Mouse (Mus musculus) ovary, adult 18-20 months (tissue): Measurements from ENCODE around the gene B830017H08Rik.

ENCODE experiments used
- DNase-seq: peaks from one replicate; pipeline ENCODE4 v3.0.0; 2022; ENCODE audit warnings: low spot score, mixed read lengths

The B830017H08Rik gene

DNA sequence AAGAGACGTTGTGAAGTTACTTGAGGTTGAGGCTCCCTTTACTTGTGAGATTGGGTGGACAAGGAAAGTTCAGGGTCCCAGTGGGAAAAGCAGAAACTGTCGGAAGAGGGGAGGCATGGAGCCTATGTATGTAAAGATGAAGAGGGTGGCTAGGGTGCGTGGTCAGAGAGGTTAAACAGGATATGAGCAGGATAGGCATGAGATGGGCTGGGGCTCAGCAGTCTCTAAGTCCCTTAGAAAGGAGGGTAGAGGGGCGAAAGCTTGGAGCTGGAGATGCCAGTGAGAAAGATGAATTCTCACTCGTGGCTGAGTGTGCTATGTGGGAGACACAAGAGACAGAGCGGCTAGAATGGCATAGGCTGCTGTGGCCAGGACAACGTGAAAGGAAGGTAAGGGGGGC lies at the start of gene B830017H08Rik:
Gene B830017H08Rik, plus strand, starts transcription at position 301 of the 400 bp plus-strand sequence.
- DNase-seq, result no peak

DNA sequence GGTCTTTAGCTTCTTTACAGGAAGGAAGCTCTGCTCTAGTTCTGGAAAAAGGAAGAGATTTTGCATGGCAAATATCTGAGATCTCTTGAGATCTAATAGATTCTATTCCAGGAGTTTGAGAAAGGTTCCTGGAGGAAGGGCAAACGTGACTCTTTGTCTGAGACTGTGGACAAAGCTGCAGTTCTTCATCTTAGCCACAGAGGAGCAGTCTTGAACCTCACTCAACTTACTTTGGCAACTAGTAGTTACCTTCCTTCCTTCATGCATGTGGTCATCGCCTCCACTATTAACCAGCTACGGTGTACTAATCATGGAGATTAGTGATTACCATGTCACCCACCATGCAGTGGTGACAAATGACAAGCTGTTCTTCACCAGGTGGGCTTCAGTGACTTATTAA lies 47.6 kb upstream of the B830017H08Rik start:
- no peak for DNase-seq

DNA sequence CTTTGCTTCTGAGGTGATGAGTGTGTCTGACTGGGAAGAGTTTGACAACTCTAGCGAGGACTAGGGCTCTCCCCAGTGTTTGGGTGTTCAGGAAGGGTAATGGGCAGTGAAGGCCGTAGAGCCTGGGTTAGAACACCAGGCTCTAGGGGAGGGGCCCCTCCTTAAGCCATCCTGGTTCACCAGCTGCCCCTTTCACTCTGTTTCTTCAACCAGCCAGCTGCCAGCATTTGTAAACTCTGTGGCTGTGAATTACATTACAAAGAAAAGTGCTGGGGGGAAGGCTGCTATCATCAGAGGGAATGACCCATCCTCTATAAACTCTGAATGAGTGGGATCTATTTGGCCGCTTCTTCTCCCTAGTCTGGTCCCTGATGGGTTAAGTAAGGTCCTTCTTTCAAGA lies 40.2 kb upstream of the B830017H08Rik start:
- no peak for DNase-seq

DNA sequence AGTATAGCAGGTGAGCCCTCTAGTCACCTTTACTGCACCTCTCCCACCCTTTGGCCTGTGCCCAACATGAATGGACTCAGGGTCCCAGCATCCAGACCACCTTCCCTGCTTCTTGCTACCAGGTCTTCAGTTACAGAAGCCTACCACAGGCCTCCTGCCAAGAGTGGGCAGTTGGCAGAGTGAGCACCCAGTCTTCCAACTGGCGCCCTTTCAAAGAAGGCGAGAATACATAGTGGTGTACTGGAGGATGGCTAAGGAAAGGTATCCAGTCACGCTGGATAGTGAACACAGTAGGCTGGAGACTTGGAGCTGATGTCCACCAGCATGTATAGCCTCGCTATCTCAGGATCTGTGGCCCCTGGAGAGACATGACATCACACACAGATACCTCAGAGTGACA lies 38.9 kb upstream of the B830017H08Rik start:
- no peak for DNase-seq

DNA sequence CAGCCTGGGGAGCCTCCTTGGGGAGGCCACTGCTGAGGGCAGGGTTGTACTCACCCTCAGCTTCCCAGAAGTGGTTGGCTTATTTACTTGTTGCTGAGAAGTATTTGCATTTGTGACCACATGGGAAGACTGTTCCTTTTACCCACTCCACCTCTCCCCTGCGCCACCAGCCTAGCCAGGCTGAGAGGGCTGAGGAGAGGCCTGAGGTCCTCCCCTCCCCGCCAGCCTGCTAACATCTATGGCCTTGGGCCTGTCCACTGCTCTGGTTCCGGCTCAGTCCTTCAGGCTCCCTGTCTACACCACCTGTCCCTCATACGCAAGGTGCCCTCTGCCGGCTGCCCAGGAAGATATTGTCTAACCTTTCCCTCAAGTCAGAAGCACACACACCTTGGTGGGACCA lies 37.3 kb upstream of the B830017H08Rik start:
- DNase-seq, result no peak

DNA sequence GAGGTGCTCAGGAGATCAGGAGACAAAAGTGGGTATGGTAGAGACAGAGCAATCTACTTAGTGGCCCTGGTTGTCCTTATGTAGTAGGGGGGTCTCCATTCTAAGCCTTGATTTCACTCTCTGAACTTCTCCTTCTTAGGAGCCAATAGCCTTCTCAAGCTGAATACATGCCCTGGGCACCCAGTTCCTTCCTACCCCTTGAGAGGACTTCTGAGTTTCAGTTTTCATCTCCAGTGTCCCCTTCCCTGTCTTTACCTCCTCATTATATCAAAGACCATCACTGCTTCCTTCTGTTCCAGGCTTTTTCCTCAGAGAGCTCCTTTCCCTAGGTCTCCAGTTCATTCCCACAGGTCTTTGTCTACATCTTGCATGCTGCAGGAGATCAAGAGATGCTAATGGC lies 36.4 kb upstream of the B830017H08Rik start:
- DNase-seq, result no peak

DNA sequence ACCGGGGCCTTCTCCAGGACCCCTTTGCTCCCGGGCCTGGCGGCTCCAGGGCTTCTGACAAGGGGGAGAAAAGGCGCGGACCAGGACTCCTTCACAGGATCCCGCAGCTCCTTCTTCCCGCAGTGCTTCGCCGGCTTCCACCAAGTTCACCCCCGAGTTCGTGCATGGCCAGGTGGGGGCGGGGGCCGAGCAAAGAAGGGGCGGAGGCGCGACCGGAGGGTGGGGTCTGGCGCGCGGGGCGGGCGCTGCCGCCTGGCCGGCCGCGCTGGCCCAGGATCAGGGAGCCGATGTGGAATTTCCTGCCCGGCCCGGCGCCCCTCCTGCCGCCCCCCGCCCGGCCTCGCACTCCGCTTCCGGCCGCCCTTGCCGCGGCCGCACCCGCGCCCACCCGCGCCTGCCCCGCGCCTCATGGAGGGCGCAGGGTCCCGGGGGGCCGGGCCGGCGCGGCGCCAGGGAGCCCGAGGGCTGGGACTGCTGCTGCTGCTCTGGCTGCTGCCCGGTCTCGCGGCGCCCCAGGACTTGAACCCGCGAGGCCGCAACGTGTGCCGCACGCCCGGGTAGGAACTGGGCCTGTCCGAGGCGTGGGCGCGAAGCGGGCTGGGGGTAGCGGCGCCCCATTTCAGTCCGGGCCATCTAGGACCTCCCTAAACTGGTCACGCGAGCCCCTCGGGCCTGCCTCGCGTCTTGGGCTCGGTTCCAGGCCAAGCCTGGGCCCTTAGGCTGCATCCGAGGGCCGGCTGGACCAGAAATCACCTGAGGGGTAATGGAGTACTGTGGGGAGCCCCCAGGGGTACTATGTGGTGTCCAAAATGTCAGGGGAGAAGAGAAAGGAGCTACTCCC lies 35.7 kb upstream of the B830017H08Rik start, which contains the start of gene Scarf2:
Gene Scarf2, plus strand, starts transcription at position 312 of the 841 bp plus-strand sequence.
- DNase-seq, result peak; percentile 21

DNA sequence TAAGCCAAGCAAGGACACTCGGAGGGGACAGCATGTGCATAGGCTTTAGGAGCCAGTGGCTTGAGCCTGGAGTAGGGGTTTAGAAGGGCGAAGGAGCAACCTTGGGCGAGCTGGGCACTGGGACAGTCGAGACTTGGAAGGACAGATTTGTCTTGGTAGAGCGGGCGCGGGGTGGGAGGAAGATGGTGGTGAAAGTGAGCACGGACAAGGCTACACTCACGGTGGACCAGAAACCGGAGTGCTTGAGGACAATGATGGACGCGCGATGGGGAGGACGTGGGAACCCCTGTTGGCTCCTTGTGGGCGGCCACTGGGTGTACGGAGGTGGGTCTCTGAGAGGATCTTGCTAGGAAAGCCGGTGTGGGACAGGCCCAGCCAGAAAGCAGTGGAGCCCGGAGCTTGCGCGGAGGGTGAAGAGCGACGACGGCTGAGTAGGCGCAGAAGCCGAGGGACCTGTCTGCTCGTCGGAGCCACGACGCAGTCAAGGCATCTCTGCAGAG lies 35.1 kb upstream of the B830017H08Rik start:
- no peak for DNase-seq

DNA sequence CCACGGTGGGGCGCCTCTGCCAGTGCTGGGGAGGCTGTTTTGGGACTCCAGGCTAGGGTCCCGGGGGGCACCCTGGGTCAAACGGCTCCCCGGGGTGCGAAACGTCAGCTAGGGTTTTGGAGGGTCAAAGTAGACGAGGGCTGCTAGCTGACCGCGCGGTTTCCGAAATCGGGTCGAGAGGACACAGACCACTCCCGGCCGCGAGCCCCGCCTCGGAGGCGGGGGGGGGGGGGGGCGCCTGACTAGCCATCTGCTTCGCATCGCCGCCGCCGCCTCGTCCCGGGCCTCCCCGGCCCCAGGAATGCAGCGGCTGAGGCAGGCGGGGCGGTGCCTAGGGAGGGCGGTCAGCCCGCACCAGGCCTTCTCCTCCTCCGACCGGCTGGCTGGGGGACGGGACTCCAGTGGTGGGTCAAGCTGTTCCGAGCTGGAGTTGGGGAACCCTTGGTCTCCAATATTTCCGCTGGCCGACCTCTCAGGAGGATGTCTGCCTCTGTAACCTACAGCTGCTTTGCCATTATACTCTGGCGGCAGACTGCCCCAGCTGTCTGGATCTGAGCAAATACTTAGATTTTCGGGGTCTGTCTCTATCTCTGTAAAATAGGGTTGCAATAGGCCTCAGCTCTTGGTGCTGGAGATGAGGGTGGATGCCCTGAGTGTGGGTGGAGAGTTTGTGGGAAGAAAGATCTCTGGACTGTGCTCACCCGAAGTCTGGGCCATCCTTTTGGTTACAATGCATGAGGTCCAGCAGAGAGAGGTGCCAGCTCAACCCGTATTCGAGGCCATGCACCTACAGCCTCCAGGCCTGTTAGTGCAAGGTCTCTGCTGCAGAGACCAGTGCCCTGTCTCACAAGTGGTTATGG lies 34.4 kb upstream of the B830017H08Rik start:
- DNase-seq, result no peak

DNA sequence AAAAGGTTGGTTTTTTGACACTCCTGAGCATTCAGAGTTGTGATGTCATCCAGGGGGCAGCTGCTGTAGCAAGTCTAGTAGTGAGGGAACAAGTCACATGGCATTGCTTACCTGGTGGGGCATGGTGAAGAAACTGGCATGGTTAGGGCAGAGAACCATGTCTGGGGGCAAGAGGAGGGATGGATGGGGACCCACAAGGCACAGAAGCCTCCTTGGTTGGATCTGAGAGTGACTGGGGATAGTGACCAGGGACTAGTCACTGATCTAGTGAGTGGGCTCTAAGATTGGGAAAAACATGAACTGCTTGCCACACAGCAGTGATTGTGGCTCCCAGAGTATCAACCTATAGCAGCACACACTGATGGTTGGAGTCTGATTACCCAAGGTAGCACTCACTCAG lies 33.3 kb upstream of the B830017H08Rik start:
- no peak for DNase-seq

DNA sequence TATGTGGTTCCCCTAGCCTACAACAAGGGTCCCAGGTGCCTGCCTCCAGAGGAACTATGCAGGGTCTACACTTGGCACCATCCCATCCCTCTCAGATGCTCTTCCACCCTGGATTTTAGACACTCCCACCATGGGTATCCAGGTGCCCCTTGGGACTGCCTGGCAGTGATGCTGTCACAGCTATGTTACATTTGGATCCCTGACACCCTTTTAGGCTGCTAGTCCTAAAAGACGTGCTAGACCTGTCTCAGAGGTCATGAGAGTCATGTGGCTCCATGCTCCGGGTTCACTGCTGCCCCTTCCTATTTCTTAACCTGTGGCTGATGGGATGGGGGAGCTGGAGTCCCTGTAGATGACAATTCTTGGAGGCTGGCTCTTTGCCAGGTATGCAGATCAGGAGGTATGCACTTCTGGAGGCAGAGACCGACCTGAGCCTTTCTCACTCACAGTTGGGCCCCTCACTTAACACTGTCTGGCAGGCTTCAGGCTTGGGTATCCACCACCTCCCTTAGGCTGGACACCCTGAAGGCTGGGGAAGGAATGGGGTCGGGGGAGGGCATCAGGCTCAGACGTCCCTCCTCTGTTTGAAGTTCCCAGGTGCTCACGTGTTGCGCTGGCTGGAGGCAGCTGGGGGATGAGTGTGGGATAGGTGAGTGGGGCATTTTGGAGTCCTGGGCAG lies 31.0 kb upstream of the B830017H08Rik start:
- no peak for DNase-seq

DNA sequence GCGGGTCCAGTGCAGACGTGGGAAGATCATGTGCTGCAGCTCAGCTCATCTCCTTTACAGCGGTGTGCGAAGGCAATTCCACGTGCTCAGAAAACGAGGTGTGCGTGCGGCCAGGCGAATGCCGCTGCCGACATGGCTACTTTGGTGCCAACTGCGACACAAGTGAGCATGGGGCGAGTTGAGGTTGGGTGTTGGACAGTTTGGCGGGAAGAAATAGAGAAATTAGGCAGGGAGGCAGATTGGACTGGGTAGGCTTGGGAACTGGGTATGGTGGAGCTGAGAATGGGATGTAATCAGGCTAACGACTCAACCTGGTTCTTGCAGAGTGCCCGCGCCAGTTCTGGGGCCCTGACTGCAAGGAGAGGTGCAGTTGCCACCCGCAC lies 30.5 kb upstream of the B830017H08Rik start:
- no peak for DNase-seq

DNA sequence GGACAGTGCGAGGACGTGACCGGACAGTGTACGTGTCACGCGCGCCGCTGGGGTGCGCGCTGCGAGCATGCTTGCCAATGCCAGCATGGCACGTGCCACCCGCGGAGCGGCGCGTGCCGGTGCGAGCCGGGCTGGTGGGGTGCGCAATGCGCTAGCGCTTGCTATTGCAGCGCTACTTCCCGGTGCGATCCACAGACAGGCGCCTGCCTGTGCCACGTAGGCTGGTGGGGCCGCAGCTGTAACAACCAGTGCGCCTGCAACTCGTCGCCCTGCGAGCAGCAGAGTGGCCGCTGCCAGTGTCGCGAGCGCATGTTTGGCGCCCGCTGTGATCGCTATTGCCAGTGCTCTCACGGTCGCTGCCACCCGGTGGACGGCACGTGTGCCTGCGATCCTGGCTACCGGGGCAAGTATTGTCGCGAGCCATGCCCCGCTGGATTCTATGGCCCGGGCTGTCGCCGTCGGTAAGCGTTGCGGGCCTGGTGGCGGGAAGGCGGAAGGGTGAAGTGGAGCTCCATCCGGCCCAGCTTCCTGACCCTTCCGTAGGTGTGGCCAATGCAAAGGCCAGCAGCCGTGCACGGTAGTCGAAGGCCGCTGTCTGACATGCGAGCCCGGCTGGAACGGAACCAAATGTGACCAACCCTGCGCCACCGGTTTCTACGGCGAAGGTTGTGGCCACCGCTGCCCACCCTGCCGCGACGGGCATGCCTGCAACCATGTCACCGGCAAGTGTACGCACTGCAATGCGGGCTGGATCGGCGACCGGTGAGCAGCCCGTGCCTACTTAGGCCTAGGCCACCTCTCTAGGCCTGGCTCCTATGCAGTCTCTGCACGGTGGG lies 29.9 kb upstream of the B830017H08Rik start:
- no peak for DNase-seq

DNA sequence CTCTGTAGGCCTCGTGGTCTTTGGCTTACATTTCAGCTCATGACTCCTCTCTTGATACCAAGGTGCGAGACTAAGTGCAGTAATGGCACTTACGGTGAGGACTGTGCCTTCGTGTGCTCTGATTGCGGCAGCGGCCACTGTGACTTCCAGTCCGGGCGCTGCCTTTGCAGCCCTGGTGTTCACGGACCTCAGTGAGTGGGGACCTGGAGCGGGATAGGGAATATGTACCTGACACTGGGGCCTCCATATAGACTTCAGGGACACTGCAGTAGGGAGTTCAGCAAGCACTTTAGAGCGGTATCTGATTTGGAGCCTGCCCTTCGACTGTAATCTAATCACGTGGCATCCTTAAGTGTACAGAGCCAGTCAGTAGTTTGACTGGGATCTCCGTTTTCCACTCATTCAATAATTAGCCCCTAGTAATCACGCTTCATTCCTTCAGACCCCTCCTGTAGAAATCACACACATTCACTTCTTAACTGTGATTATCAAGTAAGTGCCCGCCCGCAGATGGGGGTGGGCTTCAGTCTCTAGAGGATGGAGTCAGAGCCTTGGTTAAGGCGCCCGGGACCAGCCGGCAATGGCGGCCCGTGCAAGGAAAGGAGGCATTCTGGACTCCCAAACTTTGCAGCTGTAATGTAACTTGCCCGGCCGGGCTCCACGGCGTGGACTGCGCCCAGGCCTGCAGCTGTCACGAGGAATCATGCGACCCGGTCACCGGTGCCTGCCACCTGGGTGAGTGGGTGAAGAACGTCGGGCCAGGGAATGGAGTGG lies 29.1 kb upstream of the B830017H08Rik start:
- no peak for DNase-seq

DNA sequence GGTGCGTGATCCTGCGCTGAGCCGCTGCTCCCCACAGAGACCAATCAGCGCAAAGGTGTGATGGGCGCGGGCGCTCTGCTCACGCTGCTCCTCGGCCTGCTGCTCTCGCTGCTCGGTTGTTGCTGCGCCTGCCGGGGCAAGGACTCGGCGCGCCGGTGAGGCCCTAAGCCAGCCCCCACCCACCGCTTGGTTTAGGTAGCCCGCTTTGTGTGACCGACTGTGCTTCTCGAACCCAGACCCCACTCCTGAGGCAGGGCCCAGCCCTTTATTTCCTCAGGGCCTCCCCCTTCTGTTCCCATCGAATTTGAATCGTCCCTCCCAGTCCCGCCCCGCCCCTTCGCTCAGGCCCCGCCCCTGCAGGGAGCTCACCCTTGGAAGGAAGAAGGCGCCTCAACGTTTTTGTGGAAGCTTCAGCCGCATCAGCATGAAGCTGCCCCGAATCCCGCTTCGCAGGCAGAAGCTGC lies 28.4 kb upstream of the B830017H08Rik start:
- no peak for DNase-seq

DNA sequence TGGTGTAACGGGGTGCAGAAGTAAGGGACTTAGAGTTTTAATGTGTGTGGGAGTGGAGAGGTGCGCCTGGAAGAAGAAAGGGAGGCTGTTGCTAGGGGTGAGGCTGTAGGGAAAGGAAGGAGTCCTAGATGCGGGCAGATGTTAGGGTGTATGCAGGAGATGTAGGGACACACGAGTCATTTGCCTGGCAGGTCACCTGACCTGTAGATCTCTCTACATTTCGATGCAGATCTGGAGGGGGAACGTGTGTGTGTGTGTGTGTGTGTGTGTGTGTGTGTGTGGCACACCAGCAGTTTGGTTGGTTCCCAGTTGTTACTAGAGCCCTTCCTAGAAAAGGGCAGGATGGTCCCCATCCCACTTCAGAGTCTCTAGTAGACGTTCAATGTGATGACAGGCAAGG lies 27.9 kb upstream of the B830017H08Rik start:
- no peak for DNase-seq

DNA sequence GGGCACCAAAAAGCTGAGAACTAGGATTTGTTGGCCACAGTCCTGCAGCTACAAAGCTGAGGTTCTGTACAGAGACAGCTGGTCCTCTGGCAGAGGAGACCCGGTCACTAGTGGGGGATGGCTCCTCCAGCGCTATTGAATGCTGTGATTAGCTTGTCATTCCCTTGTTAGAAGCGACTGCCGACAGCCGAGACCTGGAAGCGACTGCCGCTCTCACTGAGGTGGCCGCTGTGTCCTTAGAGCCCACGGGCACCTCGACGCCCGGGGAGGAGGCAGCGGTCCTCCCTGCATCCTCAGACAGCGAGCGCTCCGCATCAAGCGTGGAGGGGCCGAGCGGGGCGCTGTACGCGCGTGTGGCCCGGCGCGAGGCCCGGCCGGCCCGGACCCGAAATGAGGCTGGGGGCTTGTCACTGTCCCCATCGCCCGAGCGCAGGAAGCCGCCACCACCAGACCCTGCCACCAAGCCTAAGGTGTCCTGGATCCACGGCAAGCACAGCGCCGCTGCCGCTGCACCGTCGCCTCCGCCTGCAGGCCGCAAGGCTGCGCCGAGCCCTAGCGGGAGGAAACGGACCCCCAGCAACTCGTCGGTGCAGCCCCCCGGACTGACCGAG lies 26.2 kb upstream of the B830017H08Rik start:
- DNase-seq, result no peak

DNA sequence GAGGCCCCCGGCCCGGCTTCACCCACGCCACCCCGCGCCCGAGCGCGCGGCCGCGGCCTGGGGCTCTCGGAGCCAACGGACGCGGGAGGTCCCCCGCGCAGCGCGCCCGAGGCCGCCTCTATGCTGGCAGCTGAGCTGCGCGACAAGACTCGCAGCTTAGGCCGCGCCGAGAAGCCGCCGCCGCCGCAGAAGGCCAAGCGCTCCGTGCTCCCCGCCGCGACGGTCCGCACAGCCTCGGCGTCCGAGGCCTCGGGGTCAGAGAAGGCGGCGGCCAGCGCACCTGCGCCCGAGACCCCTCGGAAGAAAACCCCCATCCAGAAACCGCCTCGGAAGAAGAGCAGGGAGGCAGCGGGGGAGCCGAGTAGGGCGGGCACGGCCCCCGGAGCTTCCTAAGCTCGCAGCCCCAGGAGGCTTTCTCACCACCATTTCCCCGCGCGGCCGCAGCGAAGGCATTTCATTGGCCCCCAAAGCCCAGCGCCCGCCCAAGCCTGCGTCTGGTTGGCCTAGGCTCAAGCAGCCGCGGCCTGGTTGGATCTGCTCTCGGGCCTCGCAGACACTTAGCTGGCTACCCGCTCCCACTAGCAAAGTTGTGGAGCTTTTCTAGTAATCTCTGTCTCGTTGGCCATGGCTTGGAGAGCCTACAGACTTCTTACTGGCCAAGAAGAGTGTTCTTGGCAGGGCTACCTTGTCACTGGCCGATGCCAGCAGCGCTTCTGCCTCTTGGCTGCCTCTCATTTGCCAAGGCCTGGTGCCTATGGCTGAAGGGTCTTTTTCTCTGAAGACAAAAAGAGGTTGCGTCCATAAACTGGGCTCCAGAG lies 25.5 kb upstream of the B830017H08Rik start:
- peak; percentile 68 for DNase-seq

DNA sequence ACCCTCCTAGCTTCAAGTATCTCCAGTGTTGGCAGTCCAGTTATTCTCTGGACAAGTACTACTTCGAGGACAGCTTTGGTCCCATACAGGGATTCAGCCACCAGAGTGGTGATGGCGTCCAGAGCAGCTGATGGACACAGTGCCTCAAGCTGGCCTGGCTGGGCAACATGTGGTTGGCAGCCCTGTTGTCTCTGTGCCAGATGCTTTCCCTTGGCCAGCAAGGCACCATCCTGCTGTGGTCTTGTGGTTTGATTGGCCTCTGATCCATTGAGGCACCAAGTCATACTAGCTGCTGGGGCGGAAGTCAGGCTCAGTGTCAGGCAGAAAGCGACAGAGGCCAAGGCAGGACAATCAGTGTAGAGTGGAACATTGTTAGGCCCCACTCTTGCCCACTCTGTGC lies 23.8 kb upstream of the B830017H08Rik start:
- no peak for DNase-seq
